Mouse (Mus musculus) adrenal gland, postnatal 0 days (tissue): ENCODE data around the gene Ubqln5. TPM values are rescaled to one million over a fixed set of nuclear protein-coding genes. Genes with fewer than 3 reads are reported as not detected.

Source experiments
- polyA plus RNA-seq: library from polyadenylated mRNA; unstranded; fragments of >200 nt; fragmentation: Nextera tagmentation; extraction: Ambion mirVana; gene quantifications from 2 replicates; pipeline ENCODE4 v1.2.1, GENCODE M21; 2015

The Ubqln5 gene
- not detected in 2 replicates for polyA plus RNA-seq

GRCm38 (mm10) chr7:104129726-104130125 lies at the start of gene Ubqln5:
Gene Ubqln5, minus strand, starts transcription at chr7:104129826.

GRCm38 (mm10) chr7:104150456-104150855 lies 20.8 kb upstream of the Ubqln5 start, which contains the start of gene Ubqlnl:
Gene Ubqlnl, minus strand, starts transcription at chr7:104150556.

GRCm38 (mm10) chr7:104143179-104143578 lies 13.6 kb upstream of the Ubqln5 start, which contains the start of gene Ubqln3:
Gene Ubqln3, minus strand, starts transcription at chr7:104143279.

GRCm38 (mm10) chr7:104137305-104137704 lies 7.7 kb upstream of the Ubqln5 start, which contains the start of gene Olfr643:
Gene Olfr643, minus strand, starts transcription at chr7:104137405.

GRCm38 (mm10) chr7:104104757-104104972 lies 25.0 kb downstream of the Ubqln5 start, which contains the start of gene Olfr646:
Gene Olfr646, plus strand, starts transcription at chr7:104104873.

GRCm38 (mm10) chr7:104085365-104085764 lies 44.3 kb downstream of the Ubqln5 start, which contains the start of gene Olfr645:
Gene Olfr645, minus strand, starts transcription at chr7:104085465.

Other genes with a start within 250 kb of the Ubqln5 start
- gene Olfr66, start 243.6 kb downstream of the Ubqln5 start, polyA plus RNA-seq = not detected in 2 replicates
- not detected in 2 replicates for gene Olfr64, start 235.3 kb downstream of the Ubqln5 start, polyA plus RNA-seq
- not detected in 2 replicates for gene Olfr65, start 226.3 kb downstream of the Ubqln5 start, polyA plus RNA-seq
- gene Olfr631, start 201.0 kb downstream of the Ubqln5 start, polyA plus RNA-seq = not detected in 2 replicates
- gene Olfr632, start 195.5 kb downstream of the Ubqln5 start, polyA plus RNA-seq = not detected in 2 replicates
- not detected in 2 replicates for gene Olfr633, start 185.4 kb downstream of the Ubqln5 start, polyA plus RNA-seq
- gene Olfr635, start 158.7 kb downstream of the Ubqln5 start, polyA plus RNA-seq = not detected in 2 replicates
- gene Olfr638, start 131.1 kb downstream of the Ubqln5 start, polyA plus RNA-seq = not detected in 2 replicates
- gene Olfr639, start 112.5 kb downstream of the Ubqln5 start, polyA plus RNA-seq = not detected in 2 replicates
- not detected in 2 replicates for gene Olfr640, start 104.3 kb downstream of the Ubqln5 start, polyA plus RNA-seq
- gene Olfr641, start 94.4 kb downstream of the Ubqln5 start, polyA plus RNA-seq = not detected in 2 replicates
- not detected in 2 replicates for gene Olfr642, start 77.2 kb downstream of the Ubqln5 start, polyA plus RNA-seq
- not detected in 2 replicates for gene 4930516K23Rik, start 68.4 kb downstream of the Ubqln5 start, polyA plus RNA-seq
- not detected in 2 replicates for gene Olfr644, start 58.0 kb downstream of the Ubqln5 start, polyA plus RNA-seq
- gene Olfr645, start 44.4 kb downstream of the Ubqln5 start, polyA plus RNA-seq = not detected in 2 replicates
- not detected in 2 replicates for gene Olfr646, start 25.0 kb downstream of the Ubqln5 start, polyA plus RNA-seq
- gene Olfr643, start 7.6 kb upstream of the Ubqln5 start, polyA plus RNA-seq = not detected in 2 replicates
- not detected in 2 replicates for gene Ubqln3, start 13.5 kb upstream of the Ubqln5 start, polyA plus RNA-seq
- gene Ubqlnl, start 20.7 kb upstream of the Ubqln5 start, polyA plus RNA-seq = not detected in 2 replicates
- not detected in 2 replicates for gene Olfm5, start 35.0 kb upstream of the Ubqln5 start, polyA plus RNA-seq
- 0.09 and 0.10 TPM in 2 replicates for gene Olfr648, start 53.6 kb upstream of the Ubqln5 start, polyA plus RNA-seq
- not detected in 2 replicates for gene Olfr649, start 66.2 kb upstream of the Ubqln5 start, polyA plus RNA-seq
- 0.95 and 1.4 TPM in 2 replicates for gene Trim6, start 89.0 kb upstream of the Ubqln5 start, polyA plus RNA-seq
- 5.5 and 7.2 TPM in 2 replicates for gene Trim34a, start 114.6 kb upstream of the Ubqln5 start, polyA plus RNA-seq
- gene Trim5, start 158.3 kb upstream of the Ubqln5 start, polyA plus RNA-seq = 1.5 and 2.9 TPM in 2 replicates
- gene Trim12a, start 185.6 kb upstream of the Ubqln5 start, polyA plus RNA-seq = 22.6 and 24.5 TPM in 2 replicates
- 0.11 and 0.25 TPM in 2 replicates for gene Trim34b, start 199.6 kb upstream of the Ubqln5 start, polyA plus RNA-seq
- 4.2 and 5.0 TPM in 2 replicates for gene Trim12c, start 223.5 kb upstream of the Ubqln5 start, polyA plus RNA-seq
- gene Trim30b, start 240.1 kb upstream of the Ubqln5 start, polyA plus RNA-seq = 0.69 and 0.73 TPM in 2 replicates